Comparison of ENCODE assay signal across 9 mouse cellular contexts in the genomic region with DNA sequence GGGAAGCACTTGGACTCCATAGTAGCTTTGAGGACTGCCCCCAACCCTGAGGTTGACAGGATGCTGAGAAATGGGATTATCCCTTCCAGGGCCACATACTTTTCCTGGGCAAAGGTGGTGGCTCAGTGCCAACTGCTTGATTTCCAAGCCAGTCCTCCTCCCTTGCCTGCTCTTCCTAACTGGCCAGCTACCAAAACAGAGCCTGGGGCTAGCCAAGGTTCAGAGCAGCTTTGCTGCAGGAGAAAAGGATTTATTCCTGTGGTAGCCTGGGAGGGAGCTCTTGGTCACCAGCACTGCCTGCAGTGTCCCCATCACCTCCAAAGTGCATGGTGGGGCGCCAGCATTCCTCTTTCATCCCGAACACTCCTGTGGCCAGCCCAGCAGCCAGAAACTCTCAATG. TPM values are rescaled to one million over a fixed set of nuclear protein-coding genes. Genes with fewer than 3 reads are reported as not detected.
A peak's percentile ranks its signal among the peaks of the same experiment; 100 is the strongest.
DNase-seq lines count a peak whose midpoint lies in the region; ATAC-seq lines count a peak whose summit lies in the region.
"Had no signal": no experiment of that assay in that cellular context is flagged by ENCODE, and none has a peak within 500 bp of the region (broad histone marks: within the 10 kb centered on the region; RNA-seq: fewer than 3 reads in every experiment).

No protein-coding gene starts in this region.

- no peak overlapping the region for H3K27ac ChIP-seq in heart, embryonic 11.5 days (ENCODE audit: low read depth, low read length)
- H3K27ac ChIP-seq in heart, embryonic 16.5 days (ENCODE audit: low read length), result 0 out of 2 replicates have a peak overlapping the region, but pooled peaks have one; percentile 20
- H3K27ac ChIP-seq: limb, embryonic 12.5 days had no signal

- H3K27me3 ChIP-seq in heart, embryonic 11.5 days (ENCODE audit: control insufficient read depth, insufficient read depth, low read length), result no peaks in the 10 kb centered on the region; the same call in 1 of the 2 replicates
- H3K27me3 ChIP-seq in heart, embryonic 16.5 days (ENCODE audit: control insufficient read depth, insufficient read depth, low read length), result no peaks in the 10 kb centered on the region

- H3K4me3 ChIP-seq in heart, embryonic 11.5 days (ENCODE audit: low read depth, low read length), result no peak overlapping the region
- no peak overlapping the region for H3K4me3 ChIP-seq in heart, embryonic 16.5 days (ENCODE audit: low read length)
- H3K4me3 ChIP-seq: limb, embryonic 12.5 days had no signal

- peak; percentile 95 for DNase-seq in heart, adult 11 months
- peak; percentile 26 for DNase-seq in urinary bladder, postnatal 14 days (ENCODE audit: low spot score)
- DNase-seq in urinary bladder, adult 2 months (ENCODE audit: low spot score), result no peak
- DNase-seq in layer of hippocampus, postnatal 36 days, result no peak
- no peak for DNase-seq in embryo, embryonic 9.5 days (ENCODE audit: extremely low spot score)
- DNase-seq in natural killer cell, adult 2 months (ENCODE audit: low spot score in 2 of 2), result no peak

- ATAC-seq in heart, embryonic 11.5 days (replicated peaks; ENCODE audit: insufficient number of reproducible peaks, low FRiP score, low TSS enrichment), result no peak
- ATAC-seq in heart, embryonic 16.5 days (replicated peaks; ENCODE audit: extremely low read depth, insufficient read depth, low FRiP score), result 0 out of 2 replicates have a peak, but pooled peaks have one; percentile 28

- H3K36me3 ChIP-seq in heart, embryonic 11.5 days (ENCODE audit: control insufficient read depth, insufficient read depth, low read length), result peaks cover 3% of the 10 kb centered on the region; the same call in 1 of the 2 replicates
- H3K36me3 ChIP-seq in heart, embryonic 16.5 days (ENCODE audit: control insufficient read depth, insufficient read depth), result no peaks in the 10 kb centered on the region
- H3K36me3 ChIP-seq: limb, embryonic 12.5 days had no signal

- no peak overlapping the region for H3K9ac ChIP-seq in heart, embryonic 11.5 days (ENCODE audit: low read depth, low read length)
- H3K9ac ChIP-seq in heart, embryonic 16.5 days (ENCODE audit: low read length), result no peak overlapping the region
- H3K9ac ChIP-seq: limb, embryonic 12.5 days had no signal

- H3K4me2 ChIP-seq in heart, embryonic 11.5 days, result no peak overlapping the region
- H3K4me2 ChIP-seq in heart, embryonic 16.5 days (ENCODE audit: low read depth, low read length), result no peak overlapping the region
- H3K4me2 ChIP-seq: limb, embryonic 12.5 days had no signal

- WGBS in heart, embryonic 11.5 days (ENCODE audit: insufficient replicate concordance), result 60% methylated on average over 2 of the region's 2 CpGs
- WGBS in heart, embryonic 16.5 days, result 57% methylated on average over 2 of the region's 2 CpGs

- H3K9me3 ChIP-seq in heart, embryonic 11.5 days (replicated peaks; ENCODE audit: control insufficient read depth, low read length), result no peaks in the 10 kb centered on the region
- no peaks in the 10 kb centered on the region; the same call in 1 of the 2 replicates for H3K9me3 ChIP-seq in heart, embryonic 16.5 days (replicated peaks; ENCODE audit: control insufficient read depth, low read length)
- H3K9me3 ChIP-seq: limb, embryonic 12.5 days had no signal

- H3K4me1 ChIP-seq in heart, embryonic 11.5 days (ENCODE audit: control insufficient read depth, insufficient read depth, low read length), result no peaks in the 10 kb centered on the region
- H3K4me1 ChIP-seq in heart, embryonic 16.5 days (ENCODE audit: control insufficient read depth, insufficient read depth, low read length), result peaks cover 3% of the 10 kb centered on the region; the same call in 1 of the 2 replicates
- H3K4me1 ChIP-seq: limb, embryonic 12.5 days had no signal

RNA-seq across cellular contexts. Expression of a gene that starts 33.6 kb away (rescaled TPM):
- 0.52 and 0.92 TPM in 2 replicates for polyA plus RNA-seq in heart, embryonic 11.5 days (2014; fragmentation: Nextera tagmentation; extraction: Ambion mirVana)
- polyA plus RNA-seq in urinary bladder, adult 2 months (2012; rRNA removed), result 4.7 and 7.0 TPM in 2 replicates
- 0.42 and 1.5 TPM in 2 replicates for polyA plus RNA-seq in heart, embryonic 16.5 days (2015; fragmentation: Nextera tagmentation; extraction: Ambion mirVana)
- 10 to 100 TPM in 1 of 2 experiments, 1 to 10 TPM in 1; 10.0 to 12.1 TPM for total RNA-seq in layer of hippocampus, postnatal 36 days (2021)

Comparison
In these comparisons a context has a peak if more than half of its experiments do, and no peak if none do; other contexts are left out.
1. DNase-seq: peak in heart, adult 11 months (single experiment) and urinary bladder, postnatal 14 days (single experiment); none in urinary bladder, adult 2 months (single experiment), layer of hippocampus, postnatal 36 days (0 of 2), embryo, embryonic 9.5 days (single experiment) and natural killer cell, adult 2 months (0 of 2).